Mouse (Mus musculus): ENCODE measurements around the gene Hoxd11.

Gene Hoxd11

GRCm38 (mm10) chr2:74709465-74710419 lies 30.4 kb downstream of the Hoxd11 start:
- DNase-seq (ENCODE audit: low read depth): no peak

- DNase-seq (ENCODE audit: low read depth): peak; percentile 79
Measured at GRCm38 (mm10) chr2:74710929-74711543, 31.7 kb downstream of the Hoxd11 start.

GRCm38 (mm10) chr2:74711721-74712621 lies 32.6 kb downstream of the Hoxd11 start, which contains the start of the genes Hoxd3 and Hoxd4:
Gene Hoxd3 (plus strand): TSS chr2:74711927.
Gene Hoxd4 (plus strand): TSS chr2:74711929.
- DNase-seq (ENCODE audit: low read depth): peak; percentile 76

GRCm38 (mm10) chr2:74713239-74714150 lies 34.1 kb downstream of the Hoxd11 start:
- peak; percentile 28 for DNase-seq (ENCODE audit: low read depth)

GRCm38 (mm10) chr2:74714156-74714789 lies 34.9 kb downstream of the Hoxd11 start:
- peak; percentile 40 for DNase-seq (ENCODE audit: low read depth)

- DNase-seq (ENCODE audit: low read depth): peak; percentile 82
Measured at GRCm38 (mm10) chr2:74714881-74715280, 35.5 kb downstream of the Hoxd11 start.

GRCm38 (mm10) chr2:74715504-74716241 lies 36.3 kb downstream of the Hoxd11 start:
- DNase-seq (ENCODE audit: low read depth): peak; percentile 98

GRCm38 (mm10) chr2:74720384-74720783 lies 41.0 kb downstream of the Hoxd11 start:
- no peak for DNase-seq (ENCODE audit: low read depth)

- DNase-seq (ENCODE audit: low read depth): no peak
Measured at GRCm38 (mm10) chr2:74720955-74721491, 41.7 kb downstream of the Hoxd11 start.

- no peak for DNase-seq (ENCODE audit: low read depth)
Measured at GRCm38 (mm10) chr2:74721882-74722281, 42.5 kb downstream of the Hoxd11 start.

- no peak for DNase-seq (ENCODE audit: low read depth)
Measured at GRCm38 (mm10) chr2:74722949-74723348, 43.6 kb downstream of the Hoxd11 start.

GRCm38 (mm10) chr2:74724244-74725015 lies 45.1 kb downstream of the Hoxd11 start:
- DNase-seq (ENCODE audit: low read depth): peak; percentile 53

- no peak for DNase-seq (ENCODE audit: low read depth)
Measured at GRCm38 (mm10) chr2:74725171-74725570, 45.8 kb downstream of the Hoxd11 start.

- DNase-seq (ENCODE audit: low read depth): peak; percentile 43
Measured at GRCm38 (mm10) chr2:74726551-74726950, 47.2 kb downstream of the Hoxd11 start, which contains the start of gene Gm28230. Gene Gm28230 (plus strand): TSS chr2:74726728.

- no peak for DNase-seq (ENCODE audit: low read depth)
Measured at GRCm38 (mm10) chr2:74726973-74727639, 47.7 kb downstream of the Hoxd11 start.

GRCm38 (mm10) chr2:74727640-74728302 lies 48.4 kb downstream of the Hoxd11 start:
- no peak for DNase-seq (ENCODE audit: low read depth)

- no peak for DNase-seq (ENCODE audit: low read depth)
Measured at GRCm38 (mm10) chr2:74728303-74728680, 48.9 kb downstream of the Hoxd11 start.

Measured in NIH3T3 (cell line).